Mouse (Mus musculus) ES-E14 (cell line): ENCODE data around the gene Atp6v0b.

Experiments used
- CHD2 ChIP-seq: IDR thresholded peaks from 2 replicates; pipeline ENCODE4 v1.6.1; 2014; ENCODE audit warnings: mild to moderate bottlenecking, low read depth, low read length, inconsistent platforms
- HCFC1 ChIP-seq: IDR thresholded peaks from 2 replicates; pipeline ENCODE4 v1.6.1; 2012; ENCODE audit warnings: low read length, inconsistent platforms, borderline replicate concordance; ENCODE audit not compliant: insufficient read depth
- MAFK ChIP-seq: IDR thresholded peaks from 2 replicates; pipeline ENCODE4 v1.6.1; 2014; ENCODE audit warnings: mild to moderate bottlenecking, low read depth, low read length, inconsistent platforms; ENCODE audit not compliant: insufficient read depth
- ZC3H11A ChIP-seq: IDR thresholded peaks from 2 replicates; pipeline ENCODE4 v1.6.1; 2012; ENCODE audit warnings: low read depth, mild to moderate bottlenecking, inconsistent platforms, low read length, borderline replicate concordance
- ZNF384 ChIP-seq: IDR thresholded peaks from 2 replicates; pipeline ENCODE4 v1.6.1; 2012; ENCODE audit warnings: low read depth, low read length, inconsistent platforms

GRCm38 (mm10) chr4:117840821-117841220, 46.3 kb downstream of the Atp6v0b start:
- TF ChIP-seq MAFK, result no peak
- no peak for TF ChIP-seq HCFC1
- TF ChIP-seq ZNF384, result no peak
- TF ChIP-seq CHD2, result no peak
- TF ChIP-seq ZC3H11A, result no peak
